In genomic region chr6:133812342-133812741, GRCm38 (mm10) we compare ENCODE assay signal across 12 mouse cellular contexts. TPM values are rescaled to one million over a fixed set of nuclear protein-coding genes. Genes with fewer than 3 reads are reported as not detected.
A peak's percentile ranks its signal among the peaks of the same experiment; 100 is the strongest.
DNase-seq lines count a peak whose midpoint lies in the region; ATAC-seq and TF ChIP-seq lines count a peak whose summit lies in the region.
"Had no signal": no experiment of that assay in that cellular context is flagged by ENCODE, and none has a peak within 500 bp of the region (broad histone marks: within the 10 kb centered on the region; RNA-seq: fewer than 3 reads in every experiment).

No protein-coding gene starts in this region.

- H3K36me3 ChIP-seq in kidney, embryonic 16.5 days (ENCODE audit: insufficient read depth, low read length), result no peaks in the 10 kb centered on the region
- H3K36me3 ChIP-seq in testis, adult 2 months (ENCODE audit: control insufficient read depth, insufficient read depth, low read length), result no peaks in the 10 kb centered on the region
- H3K36me3 ChIP-seq: hindbrain, embryonic 13.5 days; midbrain, embryonic 10.5 days had no signal

- TF ChIP-seq POLR2A in testis, adult 2 months (IDR thresholded peaks at IDR 0.05; ENCODE audit: control insufficient read depth, low read depth, low read length), result no peak

- H3K9me3 ChIP-seq in kidney, embryonic 16.5 days (ENCODE audit: low read length), result no peaks in the 10 kb centered on the region
- H3K9me3 ChIP-seq: hindbrain, embryonic 13.5 days; midbrain, embryonic 10.5 days had no signal

- 71% methylated on average over 1 of the region's 1 CpGs for WGBS in kidney, embryonic 16.5 days

- no peak overlapping the region for H3K27ac ChIP-seq in kidney, embryonic 16.5 days (ENCODE audit: low read length)
- no peak overlapping the region for H3K27ac ChIP-seq in testis, adult 2 months (ENCODE audit: control insufficient read depth, insufficient read depth, low read depth, low read length)
- H3K27ac ChIP-seq: hindbrain, embryonic 13.5 days; midbrain, embryonic 10.5 days had no signal

- H3K4me3 ChIP-seq in kidney, embryonic 16.5 days (ENCODE audit: low read length), result no peak overlapping the region
- H3K4me3 ChIP-seq in testis, adult 2 months (ENCODE audit: control insufficient read depth, low read depth, low read length), result no peak overlapping the region
- H3K4me3 ChIP-seq: hindbrain, embryonic 13.5 days; midbrain, embryonic 10.5 days had no signal

- no peaks in the 10 kb centered on the region for H3K4me1 ChIP-seq in kidney, embryonic 16.5 days (ENCODE audit: insufficient read depth, low read length)
- no peaks in the 10 kb centered on the region for H3K4me1 ChIP-seq in testis, adult 2 months (ENCODE audit: control insufficient read depth, insufficient read depth, low read length)
- H3K4me1 ChIP-seq: hindbrain, embryonic 13.5 days; midbrain, embryonic 10.5 days had no signal

- peak; percentile 13; the same call in 1 of the 2 replicates for TF ChIP-seq CTCF in testis, adult 2 months (IDR thresholded peaks at IDR 0.05; ENCODE audit: control insufficient read depth, insufficient read depth, insufficient replicate concordance, low read depth, low read length)

- H3K9ac ChIP-seq in kidney, embryonic 16.5 days (replicated peaks; ENCODE audit: low read length), result no peak overlapping the region
- H3K9ac ChIP-seq: hindbrain, embryonic 13.5 days had no signal

- peak; percentile 3 for DNase-seq in adrenal gland, postnatal 14 days
- no peak for DNase-seq in adrenal gland, adult 18-20 months (ENCODE audit: low spot score in 2 of 2)
- peak; percentile 45 for DNase-seq in kidney, adult 9 months
- DNase-seq in testis, postnatal 14 days (ENCODE audit: low spot score), result no peak
- peak; percentile 40 for DNase-seq in testis, postnatal 10 days (ENCODE audit: low spot score)
- no peak for DNase-seq in thymus, postnatal 25 days
- DNase-seq: B cell, adult 2 months had no signal

- H3K4me2 ChIP-seq in kidney, embryonic 16.5 days (replicated peaks; ENCODE audit: low read depth, low read length), result no peak overlapping the region
- H3K4me2 ChIP-seq: hindbrain, embryonic 13.5 days had no signal

- H3K27me3 ChIP-seq in kidney, embryonic 16.5 days (ENCODE audit: insufficient read depth, low read length), result no peaks in the 10 kb centered on the region
- no peaks in the 10 kb centered on the region for H3K27me3 ChIP-seq in testis, adult 2 months (ENCODE audit: control insufficient read depth, insufficient read depth, low read length)
- H3K27me3 ChIP-seq: hindbrain, embryonic 13.5 days had no signal

- ATAC-seq in kidney, embryonic 16.5 days (ENCODE audit: low FRiP score, low TSS enrichment), result no peak

RNA-seq across cellular contexts. Expression of gene Kap, which starts 41.2 kb away (rescaled TPM):
- 0.94 TPM in 1 of 2 replicates, not detected in the other for total RNA-seq in adrenal gland, postnatal 14 days (2021)
- total RNA-seq in adrenal gland, adult 18-20 months (2021), result not detected
- polyA plus RNA-seq in kidney, embryonic 16.5 days (2015; fragmentation: Nextera tagmentation; extraction: Ambion mirVana), result 1.7 and 3.8 TPM in 2 replicates
- 0.16 TPM in 1 of 2 replicates, not detected in the other for polyA plus RNA-seq in testis, adult 2 months (2012; rRNA removed)
- total RNA-seq: left cerebral cortex, postnatal 36 days had no signal
- polyA plus RNA-seq: hindbrain, embryonic 13.5 days; midbrain, embryonic 10.5 days had no signal

Comparison
In these comparisons a context has a peak if more than half of its experiments do, and no peak if none do; other contexts are left out.
1. DNase-seq: peak in adrenal gland, postnatal 14 days (single experiment), kidney, adult 9 months (single experiment) and testis, postnatal 10 days (single experiment); none in adrenal gland, adult 18-20 months (0 of 2), testis, postnatal 14 days (single experiment) and thymus, postnatal 25 days (single experiment).